Mouse (Mus musculus): ENCODE measurements around the gene Rhobtb1. TPM values are rescaled to one million over a fixed set of nuclear protein-coding genes. Genes with fewer than 3 reads are reported as not detected.

Rhobtb1 gene
- polyA plus RNA-seq, 1 experiment from 2014 or later = 12.8 TPM

Other genes with a start within 250 kb of the Rhobtb1 start
- 0.71 and 1.0 TPM in 2 replicates for gene A930033H14Rik, start 61.7 kb downstream of the Rhobtb1 start, polyA plus RNA-seq (2014; fragmentation: Nextera tagmentation; extraction: Ambion mirVana)
- 209 and 304 TPM in 2 replicates for gene Cdk1, start 201.5 kb downstream of the Rhobtb1 start, polyA plus RNA-seq (2014; fragmentation: Nextera tagmentation; extraction: Ambion mirVana)
- gene Ank3, start 247.3 kb downstream of the Rhobtb1 start, polyA plus RNA-seq (2014; fragmentation: Nextera tagmentation; extraction: Ambion mirVana) = 60.0 and 84.2 TPM in 2 replicates

Data from forebrain, embryonic 14.5 days (tissue).